Mouse (Mus musculus): ENCODE measurements around the gene Mphosph9.

- no peak; the same call in 1 of the 2 replicates for TF ChIP-seq CTCF (IDR thresholded peaks at IDR 0.05; ENCODE audit: low read depth)
- TF ChIP-seq EP300 (optimal IDR thresholded peaks at IDR 0.05): no peak
Measured at GRCm38 (mm10) chr5:124327510-124328364, at the start of gene Mphosph9, which contains the start of gene 2810006K23Rik.
